Mouse (Mus musculus) midbrain, embryonic 16.5 days (tissue): ENCODE data around the gene Olfr943. TPM values are rescaled to one million over a fixed set of nuclear protein-coding genes. Genes with fewer than 3 reads are reported as not detected.

Experiments
- ATAC-seq: fragments of 200-750 bp; cut with Nextera tagmentation; 2 replicates; pipeline ENCODE4 v1.8.0; 2017; ENCODE audit warnings: moderate TSS enrichment
- H3K27ac ChIP-seq: fragments of 300-500 bp; sonication (generic); 2 replicates; pipeline ENCODE4 v1.5.1; 2014; ENCODE audit warnings: mild to moderate bottlenecking, low read length, mixed read lengths
- H3K27me3 ChIP-seq: fragments of 300-500 bp; sonication (generic); 2 replicates; pipeline ENCODE4 v1.6.1; 2014; ENCODE audit warnings: low read depth, low read length, mixed read lengths; ENCODE audit not compliant: control insufficient read depth, insufficient read depth
- H3K36me3 ChIP-seq: fragments of 300-500 bp; sonication (generic); 2 replicates; pipeline ENCODE4 v1.6.1; 2014; ENCODE audit warnings: mild to moderate bottlenecking, low read length, moderate library complexity, mixed read lengths; ENCODE audit not compliant: control insufficient read depth, insufficient read depth
- H3K4me1 ChIP-seq: fragments of 300-500 bp; sonication (generic); 2 replicates; pipeline ENCODE4 v1.6.1; 2014; ENCODE audit warnings: mild to moderate bottlenecking, low read length, mixed read lengths; ENCODE audit not compliant: control insufficient read depth, insufficient read depth
- H3K4me2 ChIP-seq: fragments of 300-500 bp; sonication (generic); 2 replicates; pipeline ENCODE4 v1.6.1; 2014; ENCODE audit warnings: mild to moderate bottlenecking, low read length, mixed read lengths
- H3K4me3 ChIP-seq: fragments of 300-500 bp; sonication (generic); 2 replicates; pipeline ENCODE4 v1.5.1; 2014; ENCODE audit warnings: low read depth, mild to moderate bottlenecking, low read length, moderate library complexity, mixed read lengths
- H3K9ac ChIP-seq: fragments of 300-500 bp; sonication (generic); 2 replicates; pipeline ENCODE4 v1.6.1; 2014; ENCODE audit warnings: low read depth, low read length, mixed read lengths
- H3K9me3 ChIP-seq: fragments of 300-500 bp; sonication (generic); replicated peaks from 2 replicates; pipeline ENCODE4 v1.6.1; 2014; ENCODE audit warnings: mild to moderate bottlenecking, low read length, mixed read lengths; ENCODE audit not compliant: control insufficient read depth, poor library complexity, severe bottlenecking
- WGBS: fragments of 180-500 bp; shearing (Covaris S2); extraction: QIAGEN DNeasy Blood & Tissue Kit; methylation state at CpG from one replicate; pipeline ENCODE4 v1.1.7; 2014; 5-methylcytosine and 5-hydroxymethylcytosine counted together
- polyA plus RNA-seq: library from polyadenylated mRNA; unstranded; fragments of >200 nt; fragmentation: Nextera tagmentation; extraction: Ambion mirVana; gene quantifications from 2 replicates; pipeline ENCODE4 v1.2.1, GENCODE M21; 2015

Gene Olfr943
- polyA plus RNA-seq, result not detected in 2 replicates

- WGBS, result 92% methylated on average over 5 of the region's 5 CpGs
- Histone ChIP-seq H3K27me3 (no peaks in the 10 kb centered on the region), H3K9ac (no peak within 1 kb of the TSS), H3K4me3 (no peak within 1 kb of the TSS), H3K36me3 (no peaks in the 10 kb centered on the region), H3K9me3 (no peaks in the 10 kb centered on the region), H3K27ac (no peak within 1 kb of the TSS), H3K4me2 (no peak within 1 kb of the TSS), H3K4me1 (no peaks in the 10 kb centered on the region)
- ATAC-seq, result no peak
Observed at GRCm38 (mm10) chr9:39166004-39166403, at the start of gene Olfr943. Olfr943 (plus strand) TSS chr9:39166304.

- WGBS, result 85% methylated on average over 1 of the region's 1 CpGs
- no peaks in the 10 kb centered on the region for H3K9me3 ChIP-seq
- no peaks in the 10 kb centered on the region for H3K4me1 ChIP-seq
- H3K27me3 ChIP-seq, result no peaks in the 10 kb centered on the region
- H3K9ac ChIP-seq, result no peak overlapping the region
- no peak for ATAC-seq
- no peak overlapping the region for H3K27ac ChIP-seq
- H3K4me3 ChIP-seq, result no peak overlapping the region
- H3K4me2 ChIP-seq, result no peak overlapping the region
- H3K36me3 ChIP-seq, result no peaks in the 10 kb centered on the region
Observed at GRCm38 (mm10) chr9:39127326-39127725, 38.8 kb upstream of the Olfr943 start.

- no peak within 1 kb of the TSS for H3K9ac ChIP-seq
- H3K4me3 ChIP-seq, result no peak within 1 kb of the TSS
- no peaks in the 10 kb centered on the region for H3K27me3 ChIP-seq
- H3K27ac ChIP-seq, result no peak within 1 kb of the TSS
- no peak for ATAC-seq
- no peaks in the 10 kb centered on the region for H3K36me3 ChIP-seq
- H3K4me2 ChIP-seq, result no peak within 1 kb of the TSS
- H3K4me1 ChIP-seq, result no peaks in the 10 kb centered on the region
- no peaks in the 10 kb centered on the region for H3K9me3 ChIP-seq
Observed at GRCm38 (mm10) chr9:39127831-39128230, 38.3 kb upstream of the Olfr943 start, which contains the start of gene Olfr27. Olfr27 (plus strand) TSS chr9:39128131.

- no peak overlapping the region for H3K9ac ChIP-seq
- H3K4me3 ChIP-seq, result no peak overlapping the region
- no peak for ATAC-seq
- H3K4me1 ChIP-seq, result no peaks in the 10 kb centered on the region
- H3K4me2 ChIP-seq, result no peak overlapping the region
- WGBS, result 74% methylated on average over 1 of the region's 1 CpGs
- H3K9me3 ChIP-seq, result no peaks in the 10 kb centered on the region
- H3K36me3 ChIP-seq, result no peaks in the 10 kb centered on the region
- H3K27me3 ChIP-seq, result no peaks in the 10 kb centered on the region
- no peak overlapping the region for H3K27ac ChIP-seq
Observed at GRCm38 (mm10) chr9:39152401-39152800, 13.7 kb upstream of the Olfr943 start.

- no peaks in the 10 kb centered on the region for H3K36me3 ChIP-seq
- no peak within 1 kb of the TSS for H3K9ac ChIP-seq
- no peaks in the 10 kb centered on the region for H3K9me3 ChIP-seq
- no peak within 1 kb of the TSS for H3K27ac ChIP-seq
- ATAC-seq, result no peak
- H3K4me3 ChIP-seq, result no peak within 1 kb of the TSS
- H3K4me2 ChIP-seq, result no peak within 1 kb of the TSS
- no peaks in the 10 kb centered on the region for H3K4me1 ChIP-seq
- H3K27me3 ChIP-seq, result no peaks in the 10 kb centered on the region
Observed at GRCm38 (mm10) chr9:39201620-39202019, 35.5 kb downstream of the Olfr943 start, which contains the start of gene Olfr944. Olfr944 (plus strand) TSS chr9:39201920.

Other genes with a start within 250 kb of the Olfr943 start
- not detected in 2 replicates for gene Olfr930, start 236.5 kb upstream of the Olfr943 start, polyA plus RNA-seq
- gene Olfr933, start 194.0 kb upstream of the Olfr943 start, polyA plus RNA-seq, result not detected in 2 replicates
- gene Olfr934, start 178.0 kb upstream of the Olfr943 start, polyA plus RNA-seq, result not detected in 2 replicates
- not detected in 2 replicates for gene Olfr935, start 166.6 kb upstream of the Olfr943 start, polyA plus RNA-seq
- gene Olfr146, start 142.9 kb upstream of the Olfr943 start, polyA plus RNA-seq, result not detected in 2 replicates
- not detected in 2 replicates for gene Olfr937, start 101.4 kb upstream of the Olfr943 start, polyA plus RNA-seq
- gene Olfr938, start 87.4 kb upstream of the Olfr943 start, polyA plus RNA-seq, result not detected in 2 replicates
- gene Olfr27, start 38.2 kb upstream of the Olfr943 start, polyA plus RNA-seq, result not detected in 2 replicates
- gene Olfr944, start 35.6 kb downstream of the Olfr943 start, polyA plus RNA-seq, result not detected in 2 replicates
- gene Olfr1537, start 83.7 kb downstream of the Olfr943 start, polyA plus RNA-seq, result not detected in 2 replicates
- not detected in 2 replicates for gene Olfr945, start 110.5 kb downstream of the Olfr943 start, polyA plus RNA-seq
- gene Olfr948, start 159.7 kb downstream of the Olfr943 start, polyA plus RNA-seq, result not detected in 2 replicates
- not detected in 2 replicates for gene Olfr951, start 221.1 kb downstream of the Olfr943 start, polyA plus RNA-seq